Mouse (Mus musculus): Measurements from ENCODE around the gene Gm6020. TPM values are rescaled to one million over a fixed set of nuclear protein-coding genes. Genes with fewer than 3 reads are reported as not detected.
"Not testable (repeated sequence)": the region's sequence is repeated elsewhere in the genome, so short reads cannot be mapped to it uniquely, and the experiment has no call there.

Gm6020 gene
- not detected in 2 replicates for polyA plus RNA-seq (2015; fragmentation: Nextera tagmentation; extraction: Ambion mirVana)

- not testable (repeated sequence) for H3K9ac ChIP-seq; H3K27me3 ChIP-seq (replicated peaks); H3K4me3 ChIP-seq (replicated peaks); ATAC-seq (ENCODE audit: insufficient read depth, low FRiP score, low read depth); H3K9me3 ChIP-seq; H3K27ac ChIP-seq; H3K36me3 ChIP-seq; H3K4me1 ChIP-seq; H3K4me2 ChIP-seq
- WGBS, result 82% methylated on average over 2 of the region's 2 CpGs
These were observed at the start of gene Gm6020 for GRCm38 (mm10) chr19:61183590-61183989. Gene Gm6020 (plus strand): TSS chr19:61183890.

DNA sequence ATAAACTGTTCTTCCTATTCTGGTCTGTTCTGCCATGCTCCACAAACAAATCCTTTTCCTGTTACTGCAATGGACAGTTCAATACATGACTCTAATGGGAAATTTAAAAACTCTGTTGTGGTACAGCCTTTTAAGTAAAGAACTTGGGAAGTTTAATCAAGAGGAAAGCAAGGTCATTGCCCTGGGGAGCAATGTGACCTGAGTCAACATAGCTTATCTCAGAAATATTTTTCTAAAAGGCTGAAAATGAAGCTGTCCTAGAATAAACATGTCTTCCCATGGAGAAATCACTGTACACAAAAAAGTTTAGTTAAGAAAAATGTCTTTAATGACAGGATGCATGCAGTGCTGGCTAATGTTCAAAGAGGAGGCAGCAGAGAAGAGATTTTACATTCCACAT is 45.0 kb upstream of the Gm6020 start:
- Histone ChIP-seq H3K36me3 (0 out of 2 replicates have a peak, but pooled peaks cover 4% of the 10 kb centered on the region), H3K27ac (no peak overlapping the region), H3K4me1 (peaks cover 4% of the 10 kb centered on the region; the same call in 1 of the 2 replicates), H3K4me3 (replicated peaks) (no peak overlapping the region), H3K9me3 (no peaks in the 10 kb centered on the region), H3K4me2 (no peak overlapping the region), H3K9ac (no peak overlapping the region), H3K27me3 (replicated peaks) (no peaks in the 10 kb centered on the region)
- ATAC-seq (ENCODE audit: insufficient read depth, low FRiP score, low read depth), result no peak

DNA sequence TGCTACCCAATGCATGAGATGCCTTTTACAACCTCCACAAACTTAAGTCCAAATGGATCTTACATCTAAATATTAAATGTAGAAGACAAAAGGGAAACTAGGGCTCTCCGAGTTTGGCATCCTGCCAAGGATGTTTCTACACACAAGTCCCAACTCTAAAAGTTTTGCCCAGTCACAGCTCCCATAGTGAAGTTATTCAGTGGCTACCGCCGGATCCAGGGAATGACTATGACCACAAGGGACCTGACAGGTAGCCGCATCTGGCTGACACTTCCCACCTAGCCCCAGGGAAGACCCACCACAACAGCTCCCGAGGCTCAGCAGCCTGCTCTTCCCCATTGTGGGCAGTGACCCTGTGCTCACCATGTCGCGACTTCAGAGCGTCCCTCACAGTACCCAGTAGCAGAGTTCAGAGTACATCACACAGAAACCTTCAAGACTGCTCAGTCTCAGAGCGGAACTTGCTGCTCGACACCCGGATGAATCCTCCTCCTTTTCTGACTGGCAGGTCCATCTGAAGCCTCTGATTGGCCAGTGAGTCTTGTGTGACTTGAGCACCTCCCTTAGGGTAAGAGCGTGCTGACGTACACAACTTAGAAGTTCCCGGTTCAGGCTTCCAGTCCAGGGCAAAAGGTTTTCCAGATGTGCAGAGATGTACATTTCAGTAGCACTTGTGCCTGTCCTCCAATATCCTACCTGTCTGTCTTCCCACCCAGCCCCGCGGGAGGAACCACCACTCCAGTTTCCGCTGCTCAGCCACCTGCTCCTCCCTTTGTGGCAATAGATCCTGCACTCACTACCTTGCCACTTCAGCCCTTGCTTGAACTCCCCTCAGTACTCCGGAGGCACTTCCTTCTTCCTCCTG is 43.1 kb upstream of the Gm6020 start, which contains the start of gene Zfp950:
Gene Zfp950, minus strand, starts transcription at position 499 of the 865 bp plus-strand sequence.
- peak; percentile 100 for ATAC-seq (ENCODE audit: insufficient read depth, low FRiP score, low read depth)
- no peaks in the 10 kb centered on the region for H3K9me3 ChIP-seq
- no peaks in the 10 kb centered on the region for H3K36me3 ChIP-seq
- peak within 1 kb of the TSS; percentile 62 for H3K4me3 ChIP-seq (replicated peaks)
- H3K4me2 ChIP-seq, result peak within 1 kb of the TSS; percentile 71
- H3K9ac ChIP-seq, result peak within 1 kb of the TSS; percentile 57
- H3K27ac ChIP-seq, result peak within 1 kb of the TSS; percentile 58
- H3K4me1 ChIP-seq, result peaks cover 4% of the 10 kb centered on the region; the same call in 1 of the 2 replicates
- under 1% methylated on average over 18 of the region's 18 CpGs for WGBS
- no peaks in the 10 kb centered on the region for H3K27me3 ChIP-seq (replicated peaks)

DNA sequence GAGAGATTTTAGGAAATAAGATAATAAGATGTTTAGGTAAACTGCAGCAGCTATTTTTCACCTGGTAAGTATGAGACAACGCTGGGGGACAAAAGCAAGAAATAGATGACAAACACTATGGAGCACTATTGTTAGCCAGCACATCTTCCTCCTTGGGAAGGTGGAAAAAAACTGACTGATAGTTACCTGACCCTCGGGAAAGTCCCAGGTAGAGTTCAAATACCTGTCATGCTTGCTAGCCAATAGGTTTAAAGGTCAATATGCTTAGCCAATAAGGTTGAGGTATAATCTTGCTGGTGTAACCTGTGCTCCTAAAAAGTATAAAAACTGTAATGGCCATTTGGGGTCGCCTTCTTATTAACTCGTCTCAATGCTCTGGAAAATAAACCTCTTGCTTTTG is 42.4 kb upstream of the Gm6020 start:
- 20% methylated on average over 4 of the region's 4 CpGs for WGBS
- peak overlapping the region; percentile 62 for H3K4me3 ChIP-seq (replicated peaks)
- ATAC-seq (ENCODE audit: insufficient read depth, low FRiP score, low read depth), result no peak
- H3K9ac ChIP-seq, result no peak overlapping the region
- H3K27ac ChIP-seq, result no peak overlapping the region
- no peaks in the 10 kb centered on the region for H3K36me3 ChIP-seq
- H3K27me3 ChIP-seq (replicated peaks), result no peaks in the 10 kb centered on the region
- no peaks in the 10 kb centered on the region for H3K9me3 ChIP-seq
- peak overlapping the region; percentile 71 for H3K4me2 ChIP-seq
- H3K4me1 ChIP-seq, result peaks cover 4% of the 10 kb centered on the region; the same call in 1 of the 2 replicates

DNA sequence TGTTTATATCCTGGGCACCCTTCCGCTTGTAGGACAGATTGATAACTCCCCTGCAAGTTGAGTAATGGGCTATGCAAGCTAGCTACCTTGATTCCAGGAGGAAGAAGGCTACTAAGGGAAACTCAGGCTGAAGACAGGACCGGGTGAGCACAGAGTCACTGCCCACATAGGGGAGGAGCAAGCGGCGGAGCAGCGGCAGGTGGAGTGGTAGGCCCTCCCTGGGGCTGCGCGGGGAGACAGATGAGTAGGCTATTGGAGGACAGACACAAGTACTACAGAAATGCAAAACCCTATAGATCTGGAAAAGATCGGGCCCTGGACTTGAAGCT is 32.4 kb upstream of the Gm6020 start:
- Histone ChIP-seq H3K27ac (peak overlapping the region; percentile 31; the same call in 1 of the 2 replicates), H3K36me3 (no peaks in the 10 kb centered on the region), H3K4me2 (peak overlapping the region; percentile 74), H3K9me3 (no peaks in the 10 kb centered on the region), H3K4me1 (0 out of 2 replicates have a peak, but pooled peaks cover 3% of the 10 kb centered on the region), H3K27me3 (replicated peaks) (no peaks in the 10 kb centered on the region), H3K4me3 (replicated peaks) (peak overlapping the region; percentile 47), H3K9ac (0 out of 2 replicates have a peak overlapping the region, but pooled peaks have one; percentile 6)
- peak; percentile 89 for ATAC-seq (ENCODE audit: insufficient read depth, low FRiP score, low read depth)
- WGBS, result 5% methylated on average over 8 of the region's 8 CpGs

GRCm38 (mm10) chr19:61151701-61152420 is 31.8 kb upstream of the Gm6020 start:
- Histone ChIP-seq H3K27me3 (replicated peaks) (no peaks in the 10 kb centered on the region), H3K4me1 (0 out of 2 replicates have a peak, but pooled peaks cover 3% of the 10 kb centered on the region), H3K27ac (peak overlapping the region; percentile 31; the same call in 1 of the 2 replicates), H3K9ac (peak overlapping the region; percentile 29), H3K9me3 (no peaks in the 10 kb centered on the region), H3K4me3 (replicated peaks) (peak overlapping the region; percentile 47), H3K4me2 (peak overlapping the region; percentile 74), H3K36me3 (no peaks in the 10 kb centered on the region)
- 5% methylated on average over 27 of the region's 27 CpGs for WGBS
- ATAC-seq (ENCODE audit: insufficient read depth, low FRiP score, low read depth), result peak; percentile 87

DNA sequence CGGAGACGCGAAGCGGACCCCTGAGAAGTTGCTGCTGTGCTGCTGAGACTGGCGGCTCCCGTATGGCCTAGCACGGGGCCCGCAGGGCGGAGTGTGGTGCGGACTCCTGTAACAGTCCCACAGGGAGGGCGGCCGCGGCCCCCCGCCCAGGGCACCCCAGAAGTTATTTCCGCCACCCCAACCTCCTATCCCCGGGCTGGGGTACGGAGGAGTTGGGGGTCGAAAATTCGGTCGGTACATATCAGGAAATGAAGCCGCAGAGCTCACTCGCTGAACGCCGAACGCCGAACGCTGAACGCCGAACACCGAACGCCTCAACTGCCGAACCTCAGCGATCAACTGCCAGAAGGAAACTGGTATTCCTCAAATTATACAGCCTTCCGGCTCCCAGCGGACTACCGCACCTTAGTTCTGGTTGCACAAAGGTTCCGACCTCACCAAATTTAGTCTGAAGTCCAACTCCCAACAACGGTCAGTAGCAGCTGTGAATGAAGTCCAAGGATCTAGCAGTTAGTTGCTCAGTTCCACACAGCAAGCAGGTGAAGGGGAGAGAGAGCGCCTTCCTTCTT is 7.8 kb upstream of the Gm6020 start, which contains the start of gene Gm7102:
Gene Gm7102, minus strand, starts transcription at position 554 of the 569 bp plus-strand sequence.
- Histone ChIP-seq H3K4me3 (replicated peaks) (peak within 1 kb of the TSS; percentile 37), H3K4me2 (peak within 1 kb of the TSS; percentile 54), H3K9me3 (no peaks in the 10 kb centered on the region), H3K27me3 (replicated peaks) (no peaks in the 10 kb centered on the region), H3K9ac (no peak within 1 kb of the TSS), H3K36me3 (no peaks in the 10 kb centered on the region), H3K27ac (no peak within 1 kb of the TSS), H3K4me1 (no peaks in the 10 kb centered on the region)
- ATAC-seq (ENCODE audit: insufficient read depth, low FRiP score, low read depth), result no peak
- WGBS, result 25% methylated on average over 39 of the region's 39 CpGs

DNA sequence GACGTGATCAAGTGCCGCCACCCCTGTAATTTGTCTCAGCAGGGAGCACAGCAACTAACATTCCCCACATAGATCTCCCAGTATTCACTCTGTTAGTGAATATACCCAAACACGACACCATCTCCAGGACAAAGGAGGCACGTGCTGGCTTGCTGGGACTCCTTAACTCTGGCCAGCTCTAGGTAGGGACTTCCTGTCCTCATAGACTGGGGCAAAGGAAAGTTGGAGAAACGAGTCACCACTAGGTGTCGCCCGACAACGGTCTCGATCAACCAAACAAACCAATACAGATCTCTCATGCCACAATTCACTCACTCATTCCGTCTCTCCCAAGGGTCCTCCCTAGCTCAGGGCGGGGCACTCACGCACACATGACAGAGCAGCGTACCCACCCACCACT is 15.6 kb downstream of the Gm6020 start:
- no peaks in the 10 kb centered on the region for H3K9me3 ChIP-seq
- no peak for ATAC-seq (ENCODE audit: insufficient read depth, low FRiP score, low read depth)
- WGBS, result 13% methylated on average over 13 of the region's 13 CpGs
- H3K36me3 ChIP-seq, result no peaks in the 10 kb centered on the region
- no peak overlapping the region for H3K4me2 ChIP-seq
- no peak overlapping the region for H3K9ac ChIP-seq
- H3K27me3 ChIP-seq (replicated peaks), result no peaks in the 10 kb centered on the region
- H3K4me3 ChIP-seq (replicated peaks), result no peak overlapping the region
- no peaks in the 10 kb centered on the region for H3K4me1 ChIP-seq
- no peak overlapping the region for H3K27ac ChIP-seq

DNA sequence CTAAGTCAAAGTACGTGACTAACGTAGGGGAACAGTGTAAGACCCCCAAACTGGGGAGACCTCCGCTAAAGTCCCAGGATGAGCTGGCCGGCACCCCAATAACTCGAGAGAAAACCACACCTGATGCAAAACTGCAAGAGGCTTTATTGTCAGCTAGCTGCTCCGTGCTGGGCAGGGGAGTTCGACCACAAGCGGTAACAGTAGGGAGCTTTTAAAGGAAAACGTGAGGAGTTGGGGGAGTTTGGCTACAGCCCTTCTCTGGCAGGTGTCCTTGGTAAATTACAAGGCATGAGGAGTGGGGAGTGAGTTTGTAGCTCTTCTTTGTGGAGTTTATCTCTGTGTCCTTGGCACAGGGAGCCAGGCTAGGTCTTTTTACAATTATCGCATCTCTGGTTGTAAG is 16.1 kb downstream of the Gm6020 start:
- Histone ChIP-seq H3K9me3 (no peaks in the 10 kb centered on the region), H3K27me3 (replicated peaks) (no peaks in the 10 kb centered on the region), H3K36me3 (no peaks in the 10 kb centered on the region), H3K27ac (no peak overlapping the region), H3K9ac (no peak overlapping the region), H3K4me2 (no peak overlapping the region), H3K4me1 (no peaks in the 10 kb centered on the region), H3K4me3 (replicated peaks) (no peak overlapping the region)
- no peak for ATAC-seq (ENCODE audit: insufficient read depth, low FRiP score, low read depth)
- WGBS, result 16% methylated on average over 10 of the region's 10 CpGs

- not testable (repeated sequence) for H3K4me3 ChIP-seq (replicated peaks); H3K27me3 ChIP-seq (replicated peaks); H3K9ac ChIP-seq; H3K36me3 ChIP-seq; H3K9me3 ChIP-seq; H3K4me1 ChIP-seq; ATAC-seq (ENCODE audit: insufficient read depth, low FRiP score, low read depth); H3K4me2 ChIP-seq; H3K27ac ChIP-seq
- WGBS, result 70% methylated on average over 6 of the region's 6 CpGs
These were observed 23.8 kb downstream of the Gm6020 start for GRCm38 (mm10) chr19:61207506-61207905.

DNA sequence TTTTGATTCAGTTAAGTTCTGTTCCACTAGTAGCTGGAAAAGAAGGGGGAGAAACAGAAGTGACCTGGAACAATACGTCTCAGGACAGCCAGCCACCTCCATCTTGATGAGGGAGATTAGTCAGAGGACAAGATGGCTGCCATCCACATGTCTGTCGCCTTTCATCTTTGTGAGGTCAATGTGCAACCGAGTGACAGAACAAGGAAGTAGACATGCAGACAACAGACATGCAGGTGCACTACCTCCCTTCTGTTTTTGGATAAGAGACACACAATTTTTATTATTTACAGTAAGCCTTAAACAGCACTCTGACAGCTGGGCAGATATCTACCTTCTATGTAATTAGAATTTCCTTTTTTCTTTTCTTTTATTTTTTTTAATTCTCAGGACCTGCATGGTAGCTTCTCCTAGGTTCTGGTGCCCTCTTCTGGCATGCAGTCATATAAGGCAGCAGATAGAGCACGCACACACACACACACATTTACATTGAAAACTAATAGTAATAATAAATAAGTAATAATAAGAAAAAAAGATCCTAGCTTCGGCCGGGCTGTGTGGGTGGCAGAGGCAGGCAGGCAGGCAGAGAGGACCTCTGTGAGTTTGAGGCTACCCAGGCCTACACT is 40.1 kb downstream of the Gm6020 start:
- Histone ChIP-seq H3K27ac (no peak overlapping the region), H3K9ac (no peak overlapping the region), H3K4me2 (no peak overlapping the region), H3K4me3 (replicated peaks) (no peak overlapping the region), H3K4me1 (no peaks in the 10 kb centered on the region), H3K27me3 (replicated peaks) (no peaks in the 10 kb centered on the region), H3K36me3 (no peaks in the 10 kb centered on the region), H3K9me3 (no peaks in the 10 kb centered on the region)
- no peak for ATAC-seq (ENCODE audit: insufficient read depth, low FRiP score, low read depth)
- 85% methylated on average over 6 of the region's 6 CpGs for WGBS

All from stomach, embryonic 15.5 days (tissue).